Mouse (Mus musculus) liver, embryonic 16.5 days (tissue): ENCODE data around the gene Ndufv1. TPM values are rescaled to one million over a fixed set of nuclear protein-coding genes. Genes with fewer than 3 reads are reported as not detected.
"Not testable (repeated sequence)": the region's sequence is repeated elsewhere in the genome, so short reads cannot be mapped to it uniquely, and the experiment has no call there.

Experiments used
- ATAC-seq: fragments of 200-750 bp; cut with Nextera tagmentation; 2 replicates; pipeline ENCODE4 v1.8.0; 2017; ENCODE audit warnings: low read depth, mild to moderate bottlenecking, moderate number of reproducible peaks, moderate library complexity
- H3K27ac ChIP-seq: fragments of 300-500 bp; sonication (generic); 2 replicates; pipeline ENCODE4 v1.5.1; 2014; ENCODE audit warnings: mild to moderate bottlenecking, low read length
- H3K27me3 ChIP-seq: fragments of 300-500 bp; sonication (generic); 2 replicates; pipeline ENCODE4 v1.6.1; 2014; ENCODE audit warnings: low read depth, low read length, mixed read lengths; ENCODE audit not compliant: control insufficient read depth, insufficient read depth
- H3K36me3 ChIP-seq: fragments of 300-500 bp; sonication (generic); 2 replicates; pipeline ENCODE4 v1.6.1; 2014; ENCODE audit warnings: mild to moderate bottlenecking; ENCODE audit not compliant: control insufficient read depth, insufficient read depth
- H3K4me1 ChIP-seq: fragments of 300-500 bp; sonication (generic); 2 replicates; pipeline ENCODE4 v1.6.1; 2014; ENCODE audit warnings: low read depth, low read length, mixed read lengths; ENCODE audit not compliant: control insufficient read depth
- H3K4me2 ChIP-seq: fragments of 300-500 bp; sonication (generic); 2 replicates; pipeline ENCODE4 v1.6.1; 2014; ENCODE audit warnings: low read depth, low read length, mixed read lengths
- H3K4me3 ChIP-seq: fragments of 300-500 bp; sonication (generic); 2 replicates; pipeline ENCODE4 v1.5.1; 2014; ENCODE audit warnings: low read depth, mild to moderate bottlenecking, low read length
- H3K9ac ChIP-seq: fragments of 300-500 bp; sonication (generic); 2 replicates; pipeline ENCODE4 v1.6.1; 2014; ENCODE audit warnings: low read depth, low read length
- H3K9me3 ChIP-seq: fragments of 300-500 bp; sonication (generic); replicated peaks from 2 replicates; pipeline ENCODE4 v1.6.1; 2016; ENCODE audit warnings: low read length; ENCODE audit not compliant: control insufficient read depth
- WGBS: fragments of 180-500 bp; shearing (Covaris S2); extraction: QIAGEN DNeasy Blood & Tissue Kit; methylation state at CpG from one replicate; pipeline ENCODE4 v1.1.7; 2014; ENCODE audit not compliant: insufficient replicate concordance; 5-methylcytosine and 5-hydroxymethylcytosine counted together
- polyA plus RNA-seq: library from polyadenylated mRNA; unstranded; fragments of >200 nt; fragmentation: Nextera tagmentation; extraction: Ambion mirVana; gene quantifications from 2 replicates; pipeline ENCODE4 v1.2.1, GENCODE M21; 2015

Ndufv1 gene
- polyA plus RNA-seq, 1 experiment from 2014 or later: 145 TPM

DNA sequence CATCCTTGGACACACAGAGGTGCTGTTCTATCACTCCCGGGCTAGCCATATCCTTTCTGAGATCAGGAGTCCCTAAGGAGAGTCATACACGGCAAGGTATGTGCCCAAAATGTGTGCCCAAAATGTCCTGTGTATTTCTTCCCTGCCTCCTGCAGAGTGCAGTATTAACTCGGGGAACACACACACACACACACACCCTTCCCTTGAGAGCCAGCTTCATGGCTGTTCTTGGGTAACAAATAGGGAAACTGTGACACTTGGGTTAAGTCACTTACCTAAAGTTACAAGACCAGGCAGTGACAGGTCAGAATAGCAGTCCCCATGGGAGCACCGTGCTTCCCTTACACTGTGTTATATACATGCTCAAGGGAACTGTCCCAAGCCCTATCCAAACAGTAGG lies 48.6 kb downstream of the Ndufv1 start:
- peak; percentile 16; the same call in 1 of the 2 replicates for ATAC-seq
- no peak overlapping the region for H3K27ac ChIP-seq
- no peak overlapping the region for H3K4me3 ChIP-seq
- H3K9me3 ChIP-seq: no peaks in the 10 kb centered on the region
- no peaks in the 10 kb centered on the region for H3K27me3 ChIP-seq
- H3K9ac ChIP-seq: no peak overlapping the region
- H3K4me2 ChIP-seq: no peak overlapping the region
- no peaks in the 10 kb centered on the region; the same call in 1 of the 2 replicates for H3K4me1 ChIP-seq
- H3K36me3 ChIP-seq: no peaks in the 10 kb centered on the region
- 57% methylated on average over 4 of the region's 4 CpGs for WGBS

DNA sequence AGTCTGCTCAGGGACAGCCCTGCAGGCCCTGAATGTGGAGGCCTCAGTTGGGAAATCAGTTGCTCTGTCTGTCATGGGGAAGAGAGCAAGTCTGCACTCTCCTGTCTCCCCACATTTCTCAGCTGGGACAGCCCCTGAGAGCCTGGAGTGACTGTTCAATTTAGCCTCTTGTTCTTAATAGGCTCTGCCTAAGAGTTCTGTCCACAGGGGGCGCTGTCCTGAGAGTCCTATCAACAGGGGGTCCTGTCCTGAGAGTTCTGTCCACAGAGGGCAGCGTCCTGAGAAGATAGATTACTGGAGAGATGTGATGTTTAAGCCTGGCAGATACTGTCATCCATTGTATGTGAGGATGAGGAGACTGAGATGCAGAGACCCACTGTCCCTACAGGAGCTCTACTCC lies 50.1 kb downstream of the Ndufv1 start:
- Histone ChIP-seq H3K4me2 (no peak overlapping the region), H3K9ac (no peak overlapping the region), H3K27me3 (no peaks in the 10 kb centered on the region), H3K27ac (no peak overlapping the region), H3K4me3 (no peak overlapping the region), H3K4me1 (no peaks in the 10 kb centered on the region; the same call in 1 of the 2 replicates), H3K36me3 (no peaks in the 10 kb centered on the region), H3K9me3 (no peaks in the 10 kb centered on the region)
- WGBS: 9% methylated on average over 2 of the region's 2 CpGs
- no peak for ATAC-seq

DNA sequence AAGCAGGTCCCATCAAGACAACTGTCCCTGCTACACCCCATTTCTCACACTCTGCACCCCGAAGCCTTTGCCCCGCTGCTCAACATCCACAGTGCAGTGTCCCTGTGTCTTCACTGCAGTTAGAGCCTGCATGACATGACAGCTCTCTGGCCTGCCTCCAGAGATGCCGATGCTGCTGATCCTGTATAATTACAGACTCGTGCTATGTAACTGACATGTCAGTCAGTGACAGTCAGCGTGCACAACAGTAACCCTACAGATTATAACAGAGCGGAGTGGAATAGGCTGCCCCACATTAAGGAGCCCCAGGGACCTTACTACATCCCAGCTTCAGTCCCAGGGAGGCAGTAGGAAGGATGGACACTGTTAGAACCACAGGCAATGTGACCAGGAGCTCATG lies 50.8 kb downstream of the Ndufv1 start:
- H3K36me3 ChIP-seq, H3K4me2 ChIP-seq, H3K9ac ChIP-seq, H3K27me3 ChIP-seq, H3K4me3 ChIP-seq, ATAC-seq, H3K4me1 ChIP-seq, H3K27ac ChIP-seq, H3K9me3 ChIP-seq: not testable (repeated sequence)
- WGBS: 74% methylated on average over 6 of the region's 6 CpGs

DNA sequence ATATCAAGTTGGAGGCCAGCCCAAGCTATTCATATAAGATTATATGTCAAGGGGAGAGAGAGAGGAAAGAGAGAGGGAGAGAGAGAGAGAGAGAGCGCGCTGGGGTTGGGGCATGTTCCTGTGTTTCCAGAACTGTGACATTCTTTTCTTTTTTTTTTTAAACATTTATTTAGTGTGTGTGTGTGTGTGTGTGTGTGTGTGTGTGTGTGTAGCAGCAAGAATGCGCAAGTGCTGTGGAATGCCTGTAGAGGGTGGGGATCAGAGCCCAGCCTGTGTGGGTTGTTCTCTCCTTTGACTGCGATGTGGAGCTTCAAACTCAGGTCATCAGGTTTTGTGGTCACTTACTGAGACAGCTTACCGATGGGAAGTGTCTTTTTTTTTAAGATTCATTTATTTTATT lies 52.4 kb downstream of the Ndufv1 start:
- H3K9ac ChIP-seq: no peak overlapping the region
- H3K27ac ChIP-seq: no peak overlapping the region
- H3K9me3 ChIP-seq: no peaks in the 10 kb centered on the region
- H3K27me3 ChIP-seq: no peaks in the 10 kb centered on the region
- no peak overlapping the region for H3K4me2 ChIP-seq
- no peak for ATAC-seq
- 59% methylated on average over 5 of the region's 5 CpGs for WGBS
- H3K4me1 ChIP-seq: no peaks in the 10 kb centered on the region
- no peaks in the 10 kb centered on the region for H3K36me3 ChIP-seq
- H3K4me3 ChIP-seq: no peak overlapping the region

DNA sequence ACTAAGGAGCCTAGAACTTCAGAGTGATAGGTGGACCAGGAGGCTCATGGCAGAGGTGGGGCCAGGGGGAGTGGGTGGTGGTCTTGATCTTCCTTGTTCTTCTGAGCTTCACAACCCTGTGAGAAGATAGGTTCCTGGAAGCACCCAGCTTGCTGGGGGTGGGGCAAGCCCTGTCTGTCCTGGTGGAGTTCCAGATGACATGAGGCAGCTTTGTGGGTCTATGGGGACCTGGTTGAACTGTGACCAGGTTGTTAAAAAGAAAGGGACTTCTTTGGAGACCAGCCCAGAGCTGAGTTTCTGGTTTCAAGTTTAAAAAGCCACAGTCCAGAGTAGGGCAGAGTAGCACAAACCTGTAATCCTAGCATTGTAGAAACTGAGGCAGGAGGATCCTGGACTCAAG lies 53.6 kb downstream of the Ndufv1 start:
- Histone ChIP-seq H3K27ac (no peak overlapping the region), H3K27me3 (no peaks in the 10 kb centered on the region), H3K4me2 (no peak overlapping the region), H3K9ac (no peak overlapping the region), H3K36me3 (no peaks in the 10 kb centered on the region), H3K4me3 (no peak overlapping the region), H3K9me3 (no peaks in the 10 kb centered on the region), H3K4me1 (no peaks in the 10 kb centered on the region)
- no peak for ATAC-seq

DNA sequence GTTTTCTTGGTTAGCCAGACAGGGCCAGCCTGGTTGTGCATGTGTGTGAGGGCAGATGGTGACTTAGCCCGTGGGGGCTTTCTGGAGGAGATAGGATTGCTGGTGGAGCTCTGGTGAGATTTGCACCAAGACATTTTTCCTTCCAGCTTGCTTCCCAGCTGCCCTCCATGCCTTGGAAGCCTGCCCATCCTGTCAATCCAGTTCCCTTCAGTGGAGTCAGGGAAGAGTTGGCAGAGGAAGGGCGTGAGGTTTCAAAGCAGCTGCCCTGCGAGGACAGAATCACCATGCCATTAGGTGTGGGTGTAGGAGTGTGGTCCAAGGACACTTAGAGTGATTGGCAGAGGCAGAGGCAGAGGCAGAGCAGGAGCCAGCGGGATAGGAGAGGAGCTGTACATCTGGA lies 54.1 kb downstream of the Ndufv1 start, which contains the start of gene Aldh3b3:
TSS of gene Aldh3b3 (plus strand) at position 176 of the 400 bp plus-strand sequence.
- 57% methylated on average over 4 of the region's 4 CpGs for WGBS
- no peak within 1 kb of the TSS for H3K9ac ChIP-seq
- no peaks in the 10 kb centered on the region for H3K27me3 ChIP-seq
- no peak for ATAC-seq
- H3K27ac ChIP-seq: no peak within 1 kb of the TSS
- H3K36me3 ChIP-seq: no peaks in the 10 kb centered on the region
- H3K4me1 ChIP-seq: no peaks in the 10 kb centered on the region
- H3K4me2 ChIP-seq: no peak within 1 kb of the TSS
- no peaks in the 10 kb centered on the region for H3K9me3 ChIP-seq
- no peak within 1 kb of the TSS for H3K4me3 ChIP-seq

Other genes with a start within 250 kb of the Ndufv1 start
- gene Kmt5b, start 245.4 kb downstream of the Ndufv1 start, polyA plus RNA-seq: 6.7 and 7.4 TPM in 2 replicates
- gene Chka, start 161.0 kb downstream of the Ndufv1 start, polyA plus RNA-seq: 18.4 and 19.3 TPM in 2 replicates
- 28.7 and 33.8 TPM in 2 replicates for gene Tcirg1, start 105.7 kb downstream of the Ndufv1 start, polyA plus RNA-seq
- 150 and 159 TPM in 2 replicates for gene Ndufs8, start 100.0 kb downstream of the Ndufv1 start, polyA plus RNA-seq
- 8.7 and 10.0 TPM in 2 replicates for gene Aldh3b1, start 83.0 kb downstream of the Ndufv1 start, polyA plus RNA-seq
- gene Unc93b1, start 77.6 kb downstream of the Ndufv1 start, polyA plus RNA-seq: 33.9 and 35.8 TPM in 2 replicates
- gene Aldh3b3, start 54.2 kb downstream of the Ndufv1 start, polyA plus RNA-seq: 0.07 and 0.12 TPM in 2 replicates
- 0.24 and 0.30 TPM in 2 replicates for gene Aldh3b2, start 40.5 kb downstream of the Ndufv1 start, polyA plus RNA-seq
- 10.5 and 12.4 TPM in 2 replicates for gene Acy3, start 26.2 kb downstream of the Ndufv1 start, polyA plus RNA-seq
- 0.09 TPM in 1 of 2 replicates, not detected in the other for gene Tbx10, start 20.1 kb downstream of the Ndufv1 start, polyA plus RNA-seq
- 12.2 and 12.6 TPM in 2 replicates for gene Nudt8, start 12.2 kb downstream of the Ndufv1 start, polyA plus RNA-seq
- gene Gm49405, start 12.2 kb downstream of the Ndufv1 start, polyA plus RNA-seq: 0.41 and 0.48 TPM in 2 replicates
- gene Doc2g, start 9.5 kb downstream of the Ndufv1 start, polyA plus RNA-seq: 0.42 and 0.75 TPM in 2 replicates
- gene Gstp1, start 25.2 kb upstream of the Ndufv1 start, polyA plus RNA-seq: 796 and 823 TPM in 2 replicates
- 6.1 and 17.4 TPM in 2 replicates for gene Gstp2, start 33.2 kb upstream of the Ndufv1 start, polyA plus RNA-seq
- gene Gstp3, start 46.8 kb upstream of the Ndufv1 start, polyA plus RNA-seq: 95.4 and 105 TPM in 2 replicates
- 0.25 and 0.32 TPM in 2 replicates for gene Cabp2, start 68.8 kb upstream of the Ndufv1 start, polyA plus RNA-seq
- gene Cdk2ap2, start 84.4 kb upstream of the Ndufv1 start, polyA plus RNA-seq: 112 and 117 TPM in 2 replicates
- 6.6 and 7.3 TPM in 2 replicates for gene Pitpnm1, start 87.2 kb upstream of the Ndufv1 start, polyA plus RNA-seq
- 32.4 and 32.6 TPM in 2 replicates for gene Aip, start 113.1 kb upstream of the Ndufv1 start, polyA plus RNA-seq
- gene Gpr152, start 127.0 kb upstream of the Ndufv1 start, polyA plus RNA-seq: 0.02 TPM in 1 of 2 replicates, not detected in the other
- gene Cabp4, start 131.2 kb upstream of the Ndufv1 start, polyA plus RNA-seq: 0.18 and 0.20 TPM in 2 replicates
- gene Coro1b, start 135.8 kb upstream of the Ndufv1 start, polyA plus RNA-seq: 72.4 and 74.8 TPM in 2 replicates
- 17.6 and 17.9 TPM in 2 replicates for gene Ptprcap, start 140.8 kb upstream of the Ndufv1 start, polyA plus RNA-seq
- gene Rps6kb2, start 150.5 kb upstream of the Ndufv1 start, polyA plus RNA-seq: 29.4 and 31.9 TPM in 2 replicates
- gene Carns1, start 162.7 kb upstream of the Ndufv1 start, polyA plus RNA-seq: 0.49 and 0.67 TPM in 2 replicates
- gene Tbc1d10c, start 178.5 kb upstream of the Ndufv1 start, polyA plus RNA-seq: 5.5 and 8.1 TPM in 2 replicates
- gene Ppp1ca, start 179.3 kb upstream of the Ndufv1 start, polyA plus RNA-seq: 380 and 393 TPM in 2 replicates
- gene Rad9a, start 188.9 kb upstream of the Ndufv1 start, polyA plus RNA-seq: 14.1 and 14.2 TPM in 2 replicates
- gene Clcf1, start 201.4 kb upstream of the Ndufv1 start, polyA plus RNA-seq: 0.39 and 0.61 TPM in 2 replicates
- not detected in 2 replicates for gene AC109138.7, start 201.6 kb upstream of the Ndufv1 start, polyA plus RNA-seq
- 12.2 and 14.8 TPM in 2 replicates for gene Pold4, start 219.1 kb upstream of the Ndufv1 start, polyA plus RNA-seq